Mouse (Mus musculus) adrenal gland, adult 18-20 months (tissue): ENCODE results near the gene Zmym2. TPM values are rescaled to one million over a fixed set of nuclear protein-coding genes. Genes with fewer than 3 reads are reported as not detected.
"Not testable (repeated sequence)": the region's sequence is repeated elsewhere in the genome, so short reads cannot be mapped to it uniquely, and the experiment has no call there.

Experiments used
- DNase-seq, 2 experiments: peaks; one replicate each; pipeline ENCODE4 v3.0.0; 2021 to 2022; ENCODE audit warnings: low spot score in 2 of 2
- long read RNA-seq, 2 experiments: library from polyadenylated mRNA; stranded (forward); transcript quantifications; one replicate each; pipeline ENCODE4 v2.0.0; 2021
- total RNA-seq, 2 experiments: library from RNA; stranded (reverse); gene quantifications; 1 replicate in 1 of 2; 2 replicates in 1 of 2; pipeline ENCODE4 v1.2.3; 2021

Zmym2 gene
- total RNA-seq: 10 to 100 TPM; 42.9 to 47.6 TPM
- long read RNA-seq, experiment 1, partial matches to known transcripts: 2 of 6 reads
- long read RNA-seq, experiment 1, other reads (novel, unspliced or antisense): 4 of 6 reads
- long read RNA-seq, experiment 2, partial matches to known transcripts: 5 of 11 reads
- long read RNA-seq, experiment 2, other reads (novel, unspliced or antisense): 6 of 11 reads

DNA sequence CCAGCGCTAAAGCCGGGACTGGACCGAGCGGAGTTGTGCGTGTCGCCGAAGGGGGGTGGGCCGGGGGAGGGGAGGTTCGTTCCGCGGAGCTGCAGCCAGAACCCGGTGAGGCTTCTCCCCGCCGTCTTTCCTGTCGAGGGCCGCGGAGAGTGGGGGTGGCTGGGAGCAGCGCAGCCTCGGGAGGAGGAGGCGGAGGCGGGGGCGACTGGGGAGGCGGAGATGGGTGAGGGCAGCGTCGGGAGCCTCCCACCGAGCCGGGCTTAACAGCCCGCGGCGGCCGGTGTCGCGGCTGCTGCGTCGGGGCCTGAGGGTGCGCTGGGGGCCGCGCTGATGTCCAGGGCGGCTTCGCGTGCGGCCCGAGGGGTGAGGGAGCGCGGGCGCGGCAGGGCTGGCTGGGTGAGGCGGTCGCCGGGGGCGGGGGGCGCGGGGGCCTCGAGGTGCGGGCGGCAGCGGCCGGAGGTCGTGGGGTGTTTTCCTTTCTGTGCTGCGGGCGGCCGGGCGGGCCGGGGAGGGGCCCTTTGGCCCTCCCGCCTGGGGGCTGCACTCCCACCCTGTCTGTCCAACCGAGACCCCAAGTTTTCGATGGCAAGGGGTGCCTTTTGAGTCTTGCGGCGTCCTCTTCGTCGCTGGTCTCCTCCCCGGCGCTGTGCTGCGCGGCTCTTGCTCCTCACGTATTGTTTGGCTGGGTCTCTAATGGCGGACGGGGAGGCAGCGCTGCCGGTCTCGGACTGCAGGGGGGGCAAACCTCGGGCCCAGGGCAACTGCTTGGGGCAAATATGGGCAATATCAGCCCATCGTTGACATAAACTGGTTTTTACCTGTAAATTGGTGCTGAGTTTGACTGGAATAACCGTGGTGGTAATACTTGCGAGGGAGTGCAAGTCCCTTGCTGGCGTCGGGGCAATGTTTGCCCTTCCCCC, at the start of gene Zmym2:
Gene Zmym2, plus strand, starts transcription at position 60 of the 920 bp plus-strand sequence.
- peak; percentile 72 to 77 for DNase-seq

DNA sequence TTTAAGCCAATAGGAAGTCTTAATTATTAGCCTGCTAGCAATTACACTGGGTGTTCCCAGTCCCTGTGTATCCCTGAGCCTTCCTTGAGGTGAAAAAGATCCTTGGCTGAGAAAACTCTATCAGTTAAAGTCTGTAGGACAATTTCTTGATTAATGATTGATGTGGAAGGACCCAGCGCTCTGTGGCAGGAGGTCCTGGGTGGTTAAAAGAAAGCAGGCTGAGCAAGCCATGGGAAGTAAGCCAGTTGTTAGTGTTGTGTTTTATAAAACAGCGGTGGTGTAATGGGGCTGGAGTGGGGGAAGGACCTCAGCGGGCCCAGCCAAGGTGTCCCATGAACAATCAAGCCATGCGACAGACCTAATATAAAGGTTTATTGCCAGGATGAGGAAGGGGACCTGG, 42.4 kb upstream of the Zmym2 start:
- no peak for DNase-seq

DNA sequence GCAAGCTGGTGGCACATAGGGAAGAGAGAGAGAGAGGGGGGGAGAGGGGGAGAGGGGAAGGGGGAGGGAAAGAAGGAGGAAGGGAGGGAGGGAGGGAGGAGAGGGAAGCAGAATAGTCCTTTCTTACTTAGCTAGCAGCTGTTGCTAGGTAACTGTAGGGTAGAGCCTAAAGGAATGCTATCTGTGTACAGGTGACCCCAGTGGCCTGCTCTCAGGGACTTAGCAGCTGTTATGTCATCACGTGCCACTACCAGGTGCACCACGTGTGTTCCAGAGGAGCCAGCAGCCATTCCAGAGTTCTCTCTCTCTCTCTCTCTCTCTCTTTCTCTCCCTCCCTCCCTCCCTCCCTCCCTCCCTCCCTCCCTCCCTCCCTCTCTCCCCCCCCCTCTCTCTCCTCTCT, 41.9 kb upstream of the Zmym2 start:
- no peak for DNase-seq

DNA sequence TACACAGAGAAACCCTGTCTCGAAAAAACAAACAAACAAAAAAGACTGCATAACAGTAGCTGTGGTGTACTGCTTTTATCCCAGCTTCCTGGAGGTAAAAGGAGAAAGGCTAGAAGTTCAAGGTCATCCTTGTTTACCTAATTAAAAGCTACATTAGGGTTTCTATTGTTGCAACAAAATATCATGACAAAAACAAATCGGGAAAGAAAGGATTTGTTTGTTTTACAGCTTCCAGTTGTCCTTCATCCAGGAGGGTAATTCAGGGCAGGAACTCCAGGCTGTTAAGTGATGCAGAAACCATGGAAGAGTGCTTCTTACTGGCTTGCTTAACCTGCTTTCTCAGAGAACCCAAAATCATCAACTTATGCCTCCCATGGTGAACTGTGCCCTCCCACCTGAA, 38.1 kb upstream of the Zmym2 start:
- DNase-seq: no peak

DNA sequence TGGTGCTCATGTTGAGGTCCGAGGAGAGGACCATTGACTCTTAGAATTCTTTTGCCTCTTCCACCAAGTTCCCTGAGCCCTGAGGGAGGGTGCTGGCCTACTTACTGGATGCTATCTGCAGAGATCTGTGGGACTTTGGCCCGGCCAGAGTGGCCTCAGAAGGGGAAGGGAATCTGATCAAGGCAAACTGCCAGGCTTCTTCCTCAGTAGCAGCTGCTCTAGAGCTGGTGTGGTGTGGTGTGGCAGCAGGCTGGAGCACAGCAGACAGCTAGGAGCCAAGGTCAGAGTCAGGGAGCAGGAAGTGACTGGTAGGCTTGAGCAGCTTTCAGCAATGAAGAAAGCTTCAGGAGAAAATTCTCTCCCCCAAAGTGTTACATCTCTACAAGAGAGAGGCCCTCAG, 36.8 kb upstream of the Zmym2 start:
- DNase-seq: no peak

DNA sequence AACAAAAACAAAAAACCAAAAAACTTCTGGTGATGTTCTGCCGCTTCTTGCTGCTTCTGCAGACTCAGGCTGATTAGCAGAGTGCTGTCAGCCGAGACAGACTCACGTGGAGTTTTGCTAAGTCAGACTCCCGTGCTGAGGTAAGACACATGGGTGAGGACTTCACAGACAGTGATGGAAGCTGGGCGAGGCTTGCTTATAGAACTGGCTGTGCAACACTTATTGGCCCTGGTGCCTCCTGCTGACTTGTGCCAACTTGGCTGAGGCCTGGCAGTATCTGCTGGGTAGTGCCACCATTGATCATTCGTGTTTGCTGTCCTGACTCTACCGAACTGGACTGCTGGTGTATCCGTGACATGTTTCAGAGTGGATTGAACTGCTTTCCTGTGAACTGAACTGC, 22.4 kb upstream of the Zmym2 start:
- no peak for DNase-seq

DNA sequence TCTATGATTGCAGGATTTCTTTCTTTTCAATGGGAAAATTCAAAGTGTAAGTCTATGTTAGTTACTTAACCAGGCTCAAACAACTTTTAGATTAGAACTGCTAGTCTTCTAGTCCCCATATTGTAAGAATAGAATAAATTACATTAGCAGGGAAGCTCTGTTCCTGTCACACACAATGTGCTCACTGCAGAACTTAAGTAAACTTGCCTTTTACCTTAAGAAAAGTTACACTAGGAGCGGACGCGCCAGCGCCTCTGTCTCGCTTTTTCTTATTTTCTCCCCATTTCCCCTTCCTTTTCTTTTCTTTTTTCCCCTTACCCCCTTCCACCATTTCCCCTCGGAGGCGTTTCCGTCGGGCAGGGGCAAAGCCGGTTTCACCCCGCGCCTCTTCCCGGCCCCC, 21.8 kb upstream of the Zmym2 start:
- DNase-seq: no peak

DNA sequence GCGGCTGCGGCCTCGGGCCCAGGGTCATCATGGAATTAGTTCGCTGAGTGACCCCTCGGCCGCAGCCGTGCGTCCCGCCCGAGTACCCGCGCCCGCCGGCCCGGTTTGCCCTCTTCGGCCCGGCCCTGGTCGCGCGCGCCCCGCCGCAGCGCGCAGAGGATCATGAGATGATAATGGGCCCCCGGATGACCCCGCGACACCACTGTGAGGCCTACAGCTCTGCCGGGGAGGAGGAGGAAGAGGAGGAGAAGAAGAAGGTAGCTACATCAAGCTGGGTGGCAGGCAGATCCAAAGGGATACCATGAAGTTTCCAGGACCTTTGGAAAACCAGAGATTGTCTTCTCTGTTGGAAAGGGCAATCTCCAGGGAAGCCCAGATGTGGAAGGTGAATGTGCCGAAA, 21.3 kb upstream of the Zmym2 start:
- DNase-seq: not testable (repeated sequence)

DNA sequence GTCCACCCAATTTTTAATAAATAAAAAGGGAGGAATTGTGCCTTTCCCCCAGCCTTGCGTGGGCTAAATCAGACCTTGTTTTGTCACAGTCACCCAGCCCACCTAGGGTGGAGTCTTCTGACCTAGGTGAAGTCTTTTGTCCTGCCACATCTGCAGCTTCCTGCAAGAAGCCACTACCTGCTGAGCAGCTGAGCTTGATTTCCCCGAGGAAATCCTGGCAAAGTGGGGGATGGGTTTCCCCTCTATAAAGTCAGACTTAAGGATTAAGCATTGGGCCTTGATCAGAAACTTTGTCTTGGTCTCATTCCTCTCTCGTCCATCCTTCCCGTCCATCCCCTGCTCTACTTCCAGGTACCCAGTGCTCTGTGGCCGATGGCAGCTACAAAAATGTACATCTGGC, 12.9 kb upstream of the Zmym2 start:
- no peak for DNase-seq

DNA sequence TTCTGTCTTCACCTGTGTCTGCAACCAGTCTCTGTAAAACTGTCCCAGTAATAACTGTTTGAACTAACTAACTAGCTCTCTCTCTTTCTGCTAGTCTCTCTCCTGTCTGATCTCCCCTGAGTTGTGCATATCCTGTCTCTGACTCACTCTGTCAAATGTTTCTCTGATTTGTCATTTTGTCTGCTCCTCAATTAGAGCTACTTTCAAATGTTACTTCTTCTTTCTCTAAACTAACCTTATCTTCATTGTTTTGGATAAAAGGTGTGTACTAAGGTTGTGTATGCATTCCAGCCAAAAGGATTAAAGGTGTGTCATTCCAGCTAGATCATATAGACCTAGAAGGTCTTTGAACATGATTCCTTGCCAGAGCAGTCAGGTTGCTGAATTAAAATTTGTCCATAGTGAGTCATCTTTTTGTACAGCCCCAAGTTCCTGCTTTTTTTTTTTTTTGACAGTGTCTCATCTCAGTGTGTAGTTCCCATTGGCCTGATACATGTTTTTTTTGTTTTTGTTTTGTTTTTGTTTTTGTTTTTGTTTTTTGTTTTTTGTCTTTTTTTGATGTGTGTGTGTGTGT, 10.8 kb upstream of the Zmym2 start:
- DNase-seq: no peak

DNA sequence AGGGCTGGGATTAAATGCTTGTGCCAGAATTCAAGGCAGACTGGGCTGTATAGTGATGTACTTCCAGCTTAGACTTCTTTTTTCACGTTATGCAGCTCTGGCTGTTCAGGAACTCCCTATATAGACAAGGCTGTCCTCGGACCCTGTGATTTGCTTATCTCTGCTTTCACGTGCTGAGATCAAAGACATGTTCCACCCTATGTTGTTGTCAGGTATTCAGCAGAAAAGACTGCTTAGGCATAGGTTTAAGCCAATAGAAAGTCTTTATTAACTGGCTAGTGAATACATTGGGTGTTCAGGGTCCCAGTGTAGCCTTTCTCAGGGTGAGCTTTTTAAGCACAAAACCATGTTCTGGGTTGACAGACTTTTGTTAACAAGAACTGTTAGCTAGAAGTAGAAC, 5.2 kb upstream of the Zmym2 start:
- no peak for DNase-seq

DNA sequence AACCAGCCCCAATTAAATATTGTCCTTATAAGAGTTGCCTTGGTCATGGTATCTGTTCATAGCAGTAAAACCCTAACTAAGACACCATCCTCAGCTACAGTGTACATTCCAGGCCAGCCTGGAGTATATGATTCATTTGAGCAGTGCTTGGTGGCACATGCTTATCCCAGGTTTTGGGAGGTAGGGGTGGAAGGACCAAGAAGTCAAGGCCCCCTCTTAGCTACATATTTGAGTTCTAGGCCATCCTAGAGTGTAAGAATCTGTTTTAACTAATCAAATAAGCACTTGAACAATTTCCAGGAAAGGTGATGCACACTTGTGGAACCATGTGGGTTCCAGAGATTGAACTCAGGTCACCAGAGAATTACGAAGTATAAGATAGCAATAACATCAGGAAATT, 3.0 kb upstream of the Zmym2 start:
- DNase-seq: no peak

DNA sequence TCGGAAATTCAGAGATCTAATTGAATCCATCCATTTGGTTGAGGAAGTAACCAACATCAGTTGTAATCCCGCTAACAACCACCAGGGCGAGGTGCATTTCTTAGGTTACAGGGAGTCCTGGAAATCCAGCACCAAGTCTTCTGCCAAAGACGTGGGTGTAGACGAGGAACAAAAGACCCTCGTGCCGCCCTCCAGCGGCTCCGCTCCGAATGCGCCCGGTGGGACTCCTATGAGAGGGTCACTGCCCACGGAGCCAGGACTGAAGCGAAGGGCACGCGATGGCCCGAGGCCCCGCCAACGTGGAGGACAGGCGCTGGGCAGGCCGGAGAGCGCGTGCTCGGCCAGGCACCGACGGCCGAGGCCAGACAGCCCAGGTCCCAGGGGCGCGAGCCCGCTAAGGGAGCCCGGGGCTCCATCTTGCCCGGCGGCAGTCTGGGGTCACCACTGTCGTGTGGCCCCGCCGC, 1.1 kb upstream of the Zmym2 start:
- DNase-seq: peak; percentile 68 to 72

DNA sequence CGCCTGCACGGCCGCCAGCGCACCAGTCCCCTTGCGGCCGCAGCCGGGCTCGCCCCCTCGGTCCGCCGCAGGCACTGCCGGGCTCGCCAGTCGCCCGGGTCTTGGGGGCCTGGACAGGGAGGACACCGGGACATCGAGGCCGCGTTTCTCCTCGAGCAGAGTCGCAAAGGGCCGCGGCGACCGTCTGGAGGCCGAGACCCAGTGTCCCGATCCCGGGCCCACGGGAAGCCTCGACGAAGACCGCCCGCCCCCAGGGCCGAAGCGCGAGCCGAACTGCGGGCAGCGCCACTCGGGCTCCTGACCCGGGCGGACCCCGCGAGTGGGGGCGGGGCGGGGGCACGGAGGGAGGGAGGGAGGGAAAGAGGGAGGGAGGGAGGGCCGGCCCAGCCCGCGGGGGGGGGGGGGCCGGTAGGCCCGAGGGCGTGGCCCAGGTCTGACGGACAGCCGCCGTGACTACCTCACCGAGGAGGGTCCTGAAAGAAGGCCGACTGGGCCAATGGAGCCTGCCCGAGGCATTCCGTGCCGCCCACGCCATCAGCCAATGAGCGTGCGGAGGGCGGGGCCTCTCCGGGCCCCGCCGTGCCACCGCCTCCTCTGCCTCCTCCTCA, 363 bp upstream of the Zmym2 start:
- peak; percentile 87 to 88 for DNase-seq

DNA sequence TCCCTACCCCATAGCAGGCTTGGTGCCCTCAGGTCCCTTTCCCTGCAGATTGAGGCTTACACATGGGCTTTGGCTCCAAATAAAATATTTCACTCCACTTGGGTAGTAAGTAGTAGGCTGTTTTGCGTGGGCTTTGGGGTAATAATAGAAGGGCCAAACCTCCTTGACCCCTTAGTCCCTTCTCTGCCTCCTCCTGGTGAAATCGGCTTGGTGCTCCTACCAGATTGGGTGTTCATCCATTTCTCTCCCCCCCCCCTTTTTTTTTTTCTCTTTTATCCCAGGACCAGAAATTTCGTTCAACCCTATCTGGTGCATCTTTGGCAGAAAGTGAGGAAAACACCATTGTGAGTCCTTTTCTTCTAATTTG, 1.0 kb downstream of the Zmym2 start:
- no peak for DNase-seq

DNA sequence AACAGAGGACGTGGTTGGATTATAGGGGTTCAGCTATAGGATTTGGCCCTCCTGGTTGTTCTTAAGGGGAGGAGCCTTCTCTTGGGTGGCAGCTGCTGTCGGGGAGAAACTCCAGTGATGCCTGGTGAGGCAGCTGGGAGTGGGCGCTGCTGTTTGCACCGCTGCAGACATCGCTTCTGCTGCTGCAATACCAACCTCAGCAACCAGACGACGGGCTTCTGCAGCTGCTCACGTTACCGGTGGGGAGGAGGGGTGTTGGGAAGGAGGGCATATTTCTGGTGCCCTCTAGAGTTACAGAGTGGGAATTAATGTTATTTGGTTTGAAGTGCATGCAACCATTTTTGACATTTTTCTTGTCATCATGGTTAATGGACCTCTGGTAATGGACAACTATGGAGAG, 1.4 kb downstream of the Zmym2 start:
- DNase-seq: peak; percentile 33 to 56

DNA sequence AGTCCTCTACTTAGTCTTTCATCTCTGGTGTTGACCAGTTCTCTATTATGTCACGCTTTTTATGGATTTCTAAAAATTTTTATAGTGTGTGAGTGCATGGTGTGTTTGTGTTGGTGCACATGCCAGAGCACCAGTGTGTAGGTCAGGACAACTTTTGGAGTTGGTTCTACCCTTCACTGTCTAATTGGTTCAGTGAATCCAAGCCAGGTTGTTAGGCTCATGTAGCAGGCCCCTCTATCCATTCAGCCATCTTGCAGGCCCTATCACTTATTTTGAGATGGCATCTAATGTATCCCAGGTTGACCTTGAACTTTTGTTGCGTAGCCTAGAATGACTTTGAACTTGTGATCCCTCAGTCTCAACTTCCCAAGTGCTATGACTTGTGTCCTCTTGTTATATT, 2.0 kb downstream of the Zmym2 start:
- no peak for DNase-seq

DNA sequence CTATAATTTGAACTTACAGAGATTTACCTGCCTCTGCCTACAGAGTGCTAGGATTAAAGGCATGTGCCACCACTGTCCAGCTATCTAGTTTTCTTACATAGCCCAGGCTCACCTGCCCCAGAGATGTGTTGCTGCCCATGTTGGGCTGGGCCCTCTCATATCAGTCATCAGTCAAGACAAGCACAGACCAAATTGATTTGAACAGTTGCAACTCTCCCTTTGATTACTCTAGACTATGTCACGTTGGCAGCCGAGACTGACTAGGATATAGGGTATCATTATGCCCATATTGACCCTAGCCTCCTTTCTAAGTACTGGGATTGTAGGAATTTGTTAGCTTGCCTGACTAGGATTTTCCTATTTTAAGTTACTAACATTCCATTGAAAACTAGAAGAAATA, 8.0 kb downstream of the Zmym2 start:
- no peak for DNase-seq

DNA sequence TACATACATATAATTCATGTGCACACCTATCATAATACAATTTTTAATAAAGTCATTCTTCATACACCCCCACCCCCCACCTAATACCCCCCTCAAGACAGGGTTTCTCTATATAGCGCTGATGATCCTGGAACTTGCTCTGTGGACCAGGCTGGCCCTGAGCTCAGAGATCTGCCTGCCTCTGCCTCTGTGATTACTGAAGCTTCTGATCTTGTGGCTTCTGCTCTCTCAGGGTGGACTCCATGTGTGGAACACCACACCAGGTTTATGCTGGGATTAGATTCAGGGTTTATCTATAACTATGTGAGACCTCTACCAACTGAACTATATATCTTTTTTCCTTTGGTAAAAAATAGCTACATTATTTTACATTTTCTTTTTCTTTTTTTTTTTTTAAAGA, 10.1 kb downstream of the Zmym2 start:
- no peak for DNase-seq

DNA sequence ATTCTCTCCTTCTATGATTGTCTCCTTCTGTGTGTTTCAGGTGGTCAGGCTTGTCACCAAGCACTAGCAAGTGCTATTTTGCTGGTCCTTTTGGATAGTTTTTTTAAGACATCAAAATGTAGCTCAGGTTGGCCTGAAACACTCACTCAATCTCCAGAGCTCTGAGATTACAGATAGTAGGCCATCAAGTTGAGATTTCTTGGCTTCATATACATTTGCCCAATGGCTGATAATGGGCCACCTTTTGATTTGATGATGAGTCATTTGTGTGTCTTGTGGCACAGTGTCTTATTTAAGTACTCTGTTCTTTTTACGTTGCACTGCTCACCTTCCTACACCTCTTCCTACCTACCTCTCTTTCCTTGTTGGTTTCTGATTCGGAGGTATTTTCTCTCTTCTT, 11.0 kb downstream of the Zmym2 start:
- no peak for DNase-seq

DNA sequence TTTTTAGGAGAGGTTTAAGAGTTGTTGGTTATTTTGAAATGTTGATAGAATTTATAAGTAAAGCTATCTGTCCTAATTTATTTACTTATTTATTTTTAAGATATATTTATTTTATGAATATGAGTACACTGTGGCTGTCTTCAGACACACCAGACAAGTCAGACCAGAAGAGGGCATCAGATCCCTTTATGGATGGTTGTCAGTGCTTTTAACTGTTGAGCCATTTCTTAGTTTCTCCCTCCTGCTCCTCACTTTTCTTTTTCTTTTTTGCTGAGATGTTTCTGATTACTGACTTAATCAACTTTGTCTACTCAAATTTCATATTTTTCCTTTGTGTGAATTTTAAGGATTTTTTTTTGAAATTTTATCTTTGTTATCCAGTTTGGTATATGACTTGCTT, 13.2 kb downstream of the Zmym2 start:
- no peak for DNase-seq

DNA sequence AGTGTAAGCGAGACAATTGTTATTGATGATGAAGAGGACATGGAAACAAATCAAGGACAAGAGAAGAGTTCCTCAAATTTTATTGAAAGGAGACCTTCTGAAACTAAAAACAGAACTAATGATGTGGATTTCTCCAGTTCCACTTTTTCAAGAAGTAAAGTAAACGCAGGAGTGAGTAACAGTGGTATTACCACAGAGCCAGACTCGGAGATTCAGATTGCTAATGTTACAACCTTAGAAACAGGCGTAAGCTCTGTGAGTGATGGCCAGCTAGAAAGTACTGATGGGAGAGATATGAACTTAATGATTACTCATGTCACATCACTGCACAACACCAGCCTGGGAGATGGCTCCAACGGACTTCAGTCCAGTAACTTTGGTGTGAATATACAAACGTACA, 16.6 kb downstream of the Zmym2 start:
- DNase-seq: no peak
